Mouse (Mus musculus) CD8-positive naive resting alpha-beta T cell, adult 2 months (primary cell): ENCODE measurements around the gene Tbc1d14.

Experiments
- DNase-seq, 2 experiments: peaks; one replicate each; pipeline ENCODE4 v3.0.0; 2022; ENCODE audit warnings: low read depth in 2 of 2, low spot score in 2 of 2

Gene Tbc1d14

GRCm38 (mm10) chr5:36593176-36593575 lies at the start of gene Tbc1d14:
TSS of gene Tbc1d14 (minus strand) at chr5:36593276.
- DNase-seq = no peak

DNA sequence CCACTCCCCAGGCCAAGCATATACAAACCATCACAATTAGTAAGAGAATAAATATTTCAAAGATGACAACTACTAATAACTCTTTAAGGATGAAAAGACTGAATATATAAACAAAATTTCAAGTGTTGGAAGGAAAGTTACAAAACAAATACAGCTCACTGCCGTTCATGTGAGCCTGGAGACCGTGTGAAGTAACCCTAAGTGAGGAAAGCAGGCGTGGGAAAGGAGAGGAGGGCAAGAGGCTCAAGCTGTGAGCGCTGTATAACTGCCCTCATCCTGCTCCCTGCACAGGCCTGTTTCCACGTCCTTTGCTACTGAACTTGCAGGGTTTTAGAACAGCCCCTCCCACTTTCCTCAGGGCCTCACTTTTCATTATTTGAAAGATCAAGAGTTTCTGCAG lies 32.5 kb upstream of the Tbc1d14 start:
- no peak for DNase-seq

- DNase-seq = no peak
Observed at GRCm38 (mm10) chr5:36623670-36624069, 30.6 kb upstream of the Tbc1d14 start.

DNA sequence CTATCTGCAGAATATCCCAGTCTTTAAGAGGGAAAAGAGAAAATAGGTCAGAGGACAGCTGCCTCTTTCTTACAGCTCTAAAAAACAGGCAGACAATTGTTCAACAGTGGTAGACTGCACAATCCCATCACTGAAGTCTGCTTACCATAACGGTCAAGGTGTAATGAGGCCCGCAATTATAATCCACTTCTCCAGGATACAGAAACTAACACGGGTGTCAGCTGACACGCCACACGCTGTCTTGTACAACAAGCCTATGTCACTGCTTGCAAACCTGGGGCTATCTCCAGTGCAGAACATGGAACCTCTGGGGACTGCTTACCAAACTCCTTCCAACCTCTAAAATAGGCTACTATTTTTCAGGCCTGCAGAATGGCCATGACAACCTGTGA lies 28.0 kb upstream of the Tbc1d14 start:
- no peak for DNase-seq

DNA sequence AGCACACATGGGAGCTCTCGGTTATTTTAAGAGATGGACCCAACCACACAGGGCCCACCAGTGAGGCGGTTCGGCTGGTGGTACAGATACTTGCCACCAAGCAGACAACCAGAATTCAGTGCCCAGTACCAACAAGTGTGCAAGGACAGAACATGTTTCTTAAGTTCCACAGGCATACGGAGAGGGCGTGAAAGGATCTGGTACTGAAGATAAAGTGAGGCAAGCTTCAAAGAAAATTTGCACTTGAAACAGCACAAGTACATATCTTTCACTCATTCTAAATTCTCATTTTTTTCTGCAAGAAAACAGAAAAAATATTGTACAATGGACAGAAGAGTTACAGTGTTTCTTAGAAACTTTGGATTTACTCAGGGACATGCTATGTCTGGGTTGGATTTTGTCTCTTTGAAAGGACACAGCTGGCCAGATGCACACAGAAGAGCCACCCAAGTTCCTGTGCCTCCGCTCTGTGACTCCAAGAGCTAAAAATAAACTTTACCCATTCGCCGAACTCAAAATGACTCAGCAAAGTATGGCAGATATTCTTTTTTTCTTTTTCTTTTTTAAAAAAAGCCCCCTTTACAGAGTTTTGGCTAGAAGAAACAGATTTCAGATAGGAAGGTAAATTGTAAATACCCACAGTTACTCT lies 27.5 kb upstream of the Tbc1d14 start:
- DNase-seq = no peak

DNA sequence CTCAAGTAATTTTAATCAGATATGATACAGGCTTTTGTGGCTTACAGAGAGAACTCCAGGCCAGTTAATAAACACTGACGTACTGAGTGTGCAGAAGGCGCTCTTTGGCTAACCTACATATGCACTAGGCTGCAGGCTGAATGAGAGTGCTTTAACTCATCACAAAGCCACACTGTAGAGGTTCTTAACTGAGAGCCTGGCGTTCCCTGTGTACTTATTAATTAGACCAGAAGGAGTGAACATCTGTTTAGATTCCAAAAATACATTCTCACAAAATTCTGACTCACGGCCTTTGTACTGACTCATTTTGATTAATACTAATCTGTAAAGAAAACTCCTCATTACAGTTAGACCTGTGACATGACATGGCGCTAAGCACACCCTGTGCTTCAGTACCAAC lies 25.8 kb upstream of the Tbc1d14 start:
- DNase-seq = no peak

GRCm38 (mm10) chr5:36618356-36618755 lies 25.3 kb upstream of the Tbc1d14 start:
- DNase-seq = no peak

DNA sequence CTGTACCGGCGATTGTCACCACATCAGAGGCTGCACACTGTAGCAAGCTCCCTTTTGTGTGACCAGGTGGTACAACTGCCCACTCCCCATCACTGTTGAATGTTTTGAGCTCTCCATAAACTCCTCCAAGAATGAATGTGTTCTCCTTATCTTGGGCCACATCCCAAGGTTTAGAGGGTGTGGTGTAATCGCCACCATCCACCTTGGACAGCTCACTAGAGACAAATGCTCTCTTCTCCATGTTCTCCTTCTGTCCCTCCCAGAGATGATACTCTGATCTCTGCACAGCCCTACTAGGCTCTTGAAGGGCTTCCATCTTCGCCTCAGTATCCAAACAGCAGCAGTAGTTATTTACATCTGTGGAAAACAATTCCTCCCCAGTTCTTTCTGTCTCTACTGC lies 21.0 kb upstream of the Tbc1d14 start:
- DNase-seq = no peak

DNA sequence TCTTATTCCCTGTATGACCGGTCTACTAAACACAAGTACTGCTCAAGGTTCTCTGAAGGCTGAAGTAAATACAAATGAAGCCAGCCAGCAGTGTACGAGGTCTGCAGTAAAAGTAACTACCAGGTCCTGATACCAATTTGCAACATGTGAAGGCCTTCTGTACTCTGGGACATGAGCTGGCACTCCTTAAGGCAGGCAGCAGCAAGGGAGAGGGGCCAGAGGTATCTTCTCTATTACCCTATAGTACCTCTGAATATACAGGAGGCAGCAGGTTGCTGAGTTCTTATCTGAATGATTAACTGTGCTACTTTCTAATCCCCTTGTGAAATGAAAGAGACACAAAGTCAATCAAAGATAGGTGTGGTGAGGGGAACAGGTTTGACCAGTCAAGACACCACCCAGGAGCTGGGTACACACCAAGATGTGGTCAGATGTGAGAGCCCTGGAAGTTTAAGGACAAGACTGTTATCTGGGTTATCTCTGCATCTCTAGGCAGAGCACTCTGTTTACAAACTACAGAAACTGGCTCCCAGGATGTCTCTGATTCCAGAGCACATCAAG lies 15.9 kb upstream of the Tbc1d14 start:
- DNase-seq = no peak

GRCm38 (mm10) chr5:36603031-36603430 lies 10.0 kb upstream of the Tbc1d14 start:
- DNase-seq = peak in 1 of 2 experiments; percentile 28

GRCm38 (mm10) chr5:36602028-36602427 lies 9.0 kb upstream of the Tbc1d14 start:
- DNase-seq = no peak

- no peak for DNase-seq
Observed at GRCm38 (mm10) chr5:36601492-36601891, 8.4 kb upstream of the Tbc1d14 start.

- DNase-seq = no peak
Observed at GRCm38 (mm10) chr5:36598883-36599282, 5.8 kb upstream of the Tbc1d14 start.

DNA sequence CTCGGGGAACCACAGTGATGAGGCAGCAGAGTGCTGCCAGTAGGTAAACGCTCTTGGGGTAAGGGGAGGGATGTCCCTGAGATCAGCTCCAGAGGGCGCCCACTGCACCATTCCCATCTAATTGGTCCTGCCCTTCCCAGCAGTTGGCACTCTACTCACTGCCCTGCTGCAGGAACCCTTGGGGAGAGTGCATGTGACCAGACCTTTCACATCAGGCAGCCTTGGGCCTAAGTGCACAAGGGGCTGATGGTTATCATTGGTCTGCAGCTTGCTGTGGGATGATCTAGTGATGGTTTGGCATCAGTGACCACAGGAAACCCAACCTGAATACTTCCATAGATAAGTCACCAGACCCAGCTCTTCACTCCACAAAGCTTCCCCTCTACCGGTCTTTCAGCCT lies 4.6 kb upstream of the Tbc1d14 start:
- no peak for DNase-seq

DNA sequence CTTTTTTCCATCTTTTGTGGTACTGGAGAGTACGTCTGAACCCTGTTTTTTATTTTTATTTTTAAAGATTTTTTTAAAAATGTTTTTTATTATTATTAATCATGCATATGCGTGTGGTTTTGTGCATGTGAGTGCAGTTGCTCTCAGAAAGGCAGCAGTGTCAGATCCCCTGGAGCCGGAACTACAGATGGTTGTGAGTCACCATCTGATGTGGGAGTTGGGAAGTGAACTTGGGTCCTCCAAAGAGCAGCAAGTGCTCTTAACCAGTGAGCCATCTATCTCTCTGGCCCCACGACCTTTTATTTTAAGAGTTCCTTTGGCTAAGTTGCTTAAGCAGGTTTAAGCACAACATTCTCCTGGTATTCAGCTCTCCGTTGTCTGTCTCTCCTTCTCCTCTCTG lies 3.1 kb upstream of the Tbc1d14 start:
- DNase-seq = no peak

- DNase-seq = no peak
Observed at GRCm38 (mm10) chr5:36595115-36595514, 2.0 kb upstream of the Tbc1d14 start.

- no peak for DNase-seq
Observed at GRCm38 (mm10) chr5:36594344-36594743, 1.3 kb upstream of the Tbc1d14 start.

GRCm38 (mm10) chr5:36590499-36590920 lies 2.6 kb downstream of the Tbc1d14 start:
- DNase-seq = no peak

DNA sequence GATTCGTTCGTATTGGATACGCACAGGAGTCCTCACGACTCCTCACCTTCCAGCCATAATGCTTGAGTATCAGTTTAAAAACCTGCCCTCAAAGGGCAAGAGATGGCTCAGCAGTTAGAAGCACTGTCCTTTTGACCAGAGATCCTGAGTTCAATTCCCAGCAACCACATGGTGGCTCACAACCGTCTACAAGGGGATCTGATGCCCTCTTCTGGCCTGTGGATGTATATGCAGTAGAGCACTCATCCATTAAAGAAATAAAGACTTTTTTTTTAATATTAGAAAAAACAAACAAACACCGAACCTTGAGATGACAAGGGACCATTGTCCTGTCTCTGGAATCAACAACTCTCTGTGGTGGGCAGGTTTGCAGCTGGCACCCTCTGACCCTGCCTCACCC lies 8.8 kb downstream of the Tbc1d14 start:
- no peak for DNase-seq

DNA sequence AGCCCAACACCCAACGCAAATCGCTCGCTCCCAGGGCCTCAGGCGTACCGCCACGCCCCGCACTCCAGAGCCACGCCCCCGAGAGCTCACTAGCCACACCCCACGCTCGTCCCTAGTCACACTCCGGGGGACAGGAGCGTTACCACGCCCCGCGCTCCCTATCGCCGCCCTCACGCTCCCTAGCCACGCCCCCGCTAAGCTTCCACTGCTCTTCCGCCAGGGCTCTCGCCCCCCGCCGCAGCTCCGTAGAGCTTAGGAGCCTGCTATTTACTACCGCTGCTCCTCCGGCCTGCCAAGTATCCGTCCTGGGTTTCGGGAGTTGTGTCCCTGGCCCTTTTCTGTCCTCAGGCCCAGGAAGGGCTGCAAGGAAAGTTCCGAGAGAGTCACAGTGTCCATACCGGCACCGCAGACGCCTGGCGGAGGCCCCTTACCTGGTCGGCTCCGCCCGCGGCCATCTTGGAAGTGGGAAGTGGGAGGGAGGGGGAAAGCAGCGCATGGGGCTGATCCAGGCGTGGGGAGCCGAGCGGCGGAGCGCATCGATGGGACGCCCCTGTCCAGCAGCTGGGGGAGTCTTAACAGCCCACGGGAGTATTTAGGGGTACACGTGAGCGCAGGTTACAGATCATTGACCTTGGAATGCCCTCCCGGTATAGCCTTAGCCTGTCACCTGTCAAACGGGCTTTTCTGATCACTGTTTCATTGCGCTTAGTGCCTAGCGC lies 11.0 kb downstream of the Tbc1d14 start:
- DNase-seq = peak; percentile 99 to 100

DNA sequence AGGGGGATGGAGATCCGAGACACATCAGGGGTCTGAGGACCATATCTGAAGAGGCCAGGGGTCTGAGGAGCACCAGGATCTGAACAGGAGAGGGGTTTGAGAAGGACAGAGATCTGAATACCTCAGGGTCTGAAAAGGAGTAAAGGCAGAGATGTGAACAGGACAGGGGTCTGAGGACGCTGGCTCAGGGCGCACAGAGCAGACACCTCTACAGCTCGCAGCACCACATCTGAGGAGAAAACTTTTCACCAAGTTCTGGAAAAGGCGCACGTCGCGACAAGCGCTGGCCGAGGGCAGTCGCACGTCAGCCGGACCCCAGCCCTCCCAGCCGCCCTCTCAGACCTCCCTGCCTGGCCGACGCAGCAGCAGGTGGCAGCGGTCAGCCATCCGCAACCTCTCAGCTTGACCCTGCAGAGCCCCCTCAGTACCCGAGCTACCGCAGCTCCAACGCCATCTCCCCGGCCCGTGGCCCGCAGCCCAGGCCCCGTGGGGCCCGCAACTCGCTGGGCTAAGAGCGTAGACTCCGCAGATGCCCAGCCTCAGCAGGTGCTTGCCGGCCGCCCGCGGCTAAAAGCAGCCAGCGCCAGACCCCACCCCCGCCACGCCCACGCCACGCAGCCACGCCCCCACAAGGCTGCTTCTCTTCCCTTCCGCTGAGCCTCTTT lies 11.7 kb downstream of the Tbc1d14 start:
- no peak for DNase-seq

DNA sequence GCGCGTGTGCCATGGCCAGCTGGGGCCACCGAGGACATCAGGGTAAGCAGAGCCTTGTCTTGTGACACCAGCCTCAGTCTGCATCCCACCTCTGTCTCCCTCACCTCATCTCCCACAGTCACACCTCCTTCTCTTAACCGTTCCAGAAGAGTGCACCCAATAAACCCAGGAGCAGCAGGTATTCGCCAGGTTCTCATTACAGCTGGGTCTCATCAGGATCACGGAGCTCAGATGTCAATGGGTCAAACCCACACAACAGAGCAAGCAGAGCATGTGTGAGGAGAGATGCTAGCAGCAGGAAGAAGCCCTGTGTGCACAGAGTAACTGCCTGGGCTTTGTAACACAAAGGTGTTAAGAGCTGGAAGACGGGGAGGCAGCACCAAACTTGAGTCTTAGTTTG lies 13.1 kb downstream of the Tbc1d14 start:
- no peak for DNase-seq
